Mouse (Mus musculus) CD4-positive naive resting alpha-beta T cell, adult 76 days (primary cell): ENCODE data around the gene Cux2. TPM values are rescaled to one million over a fixed set of nuclear protein-coding genes. Genes with fewer than 3 reads are reported as not detected.

Source experiments
- total RNA-seq: library from RNA; stranded (reverse); gene quantifications from one replicate; pipeline ENCODE4 v1.2.4, GENCODE M21; 2023

Gene Cux2
- total RNA-seq: not detected

DNA sequence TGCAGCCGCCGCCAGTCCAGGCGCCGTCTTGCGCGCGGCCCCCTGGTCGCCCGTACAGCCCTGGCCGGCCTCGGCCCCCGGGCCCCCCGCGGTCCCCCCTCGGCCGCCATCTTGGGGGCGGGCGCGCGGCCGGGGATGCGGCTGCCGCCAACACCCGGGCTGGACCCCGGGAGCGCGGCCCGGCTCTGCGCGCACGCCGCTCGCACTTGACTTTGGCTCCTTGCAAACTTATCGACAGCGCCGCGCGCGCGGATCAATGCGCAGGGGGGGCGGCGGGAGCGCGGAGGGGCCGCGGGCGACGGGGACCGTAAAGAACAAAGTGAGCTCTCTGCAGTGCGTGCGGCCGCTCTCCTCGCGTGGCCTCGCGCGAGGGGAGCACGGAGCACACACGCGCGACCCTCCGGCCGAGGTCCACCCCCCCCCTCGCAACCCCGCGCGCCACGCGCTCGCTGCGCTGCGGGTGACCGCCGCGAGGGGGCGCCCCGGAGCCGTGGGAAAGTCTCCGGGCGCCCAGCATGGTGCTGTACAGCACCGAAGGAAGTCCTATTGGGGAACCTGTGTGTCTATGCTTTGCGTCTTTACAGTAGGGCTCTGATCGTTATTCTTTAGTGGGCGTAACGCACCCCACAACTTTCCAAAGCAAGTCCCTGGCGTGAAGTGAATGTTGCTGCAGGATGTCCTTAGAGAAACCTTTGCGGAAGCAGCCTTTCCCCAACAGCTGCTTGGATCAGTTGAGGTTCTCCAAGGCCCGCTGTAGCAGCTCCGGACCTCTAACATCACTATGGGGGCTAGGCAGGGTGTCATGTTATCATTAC lies at the start of gene Cux2:
Gene Cux2, minus strand, starts transcription at position 86 of the 815 bp plus-strand sequence.

GRCm38 (mm10) chr5:121848743-121849142 lies 201.2 kb downstream of the Cux2 start, which contains the start of gene Pheta1:
Gene Pheta1, plus strand, starts transcription at chr5:121848984.

GRCm38 (mm10) chr5:121837441-121838340 lies 212.2 kb downstream of the Cux2 start, which contains the start of gene Sh2b3:
Gene Sh2b3, minus strand, starts transcription at chr5:121837646.

Other genes starting within 250 kb of the Cux2 start
- gene Sh2b3, start 212.5 kb downstream of the Cux2 start, total RNA-seq: 38.3 TPM
- gene Pheta1, start 201.1 kb downstream of the Cux2 start, total RNA-seq: 4.8 TPM
- not detected for gene Myl2, start 50.8 kb upstream of the Cux2 start, total RNA-seq
- not detected for gene Ccdc63, start 90.7 kb upstream of the Cux2 start, total RNA-seq
- gene Ppp1cc, start 108.2 kb upstream of the Cux2 start, total RNA-seq: 294 TPM
- 95.6 TPM for gene Hvcn1, start 156.7 kb upstream of the Cux2 start, total RNA-seq
- gene Tctn1, start 214.4 kb upstream of the Cux2 start, total RNA-seq: 3.5 TPM
- 29.4 TPM for gene Pptc7, start 234.3 kb upstream of the Cux2 start, total RNA-seq